Mouse (Mus musculus): Measurements from ENCODE around the gene Hace1. TPM values are rescaled to one million over a fixed set of nuclear protein-coding genes. Genes with fewer than 3 reads are reported as not detected.

Gene Hace1
- polyA plus RNA-seq, 1 experiment from 2014 or later = 30.0 TPM

- 86% methylated on average over 3 of the region's 3 CpGs for WGBS
- Histone ChIP-seq H3K27me3 (replicated peaks; ENCODE audit: control insufficient read depth, insufficient read depth, low read length) (no peaks in the 10 kb centered on the region), H3K27ac (ENCODE audit: low read depth, low read length) (no peak overlapping the region), H3K4me1 (replicated peaks; ENCODE audit: control insufficient read depth, insufficient read depth, low read length) (no peaks in the 10 kb centered on the region), H3K4me2 (no peak overlapping the region), H3K9ac (ENCODE audit: low read depth, low read length) (no peak overlapping the region), H3K4me3 (ENCODE audit: low read depth, low read length) (no peak overlapping the region), H3K9me3 (ENCODE audit: control insufficient read depth, low read length) (peaks cover 3% of the 10 kb centered on the region; the same call in 1 of the 2 replicates), H3K36me3 (ENCODE audit: control insufficient read depth, insufficient read depth, low read length) (peaks cover 13% of the 10 kb centered on the region)
- DNase-seq (ENCODE audit: low spot score) (no peak), ATAC-seq (replicated peaks; ENCODE audit: low FRiP score) (no peak)
Measured at GRCm38 (mm10) chr10:45605853-45606252, 28.2 kb downstream of the Hace1 start.

DNA sequence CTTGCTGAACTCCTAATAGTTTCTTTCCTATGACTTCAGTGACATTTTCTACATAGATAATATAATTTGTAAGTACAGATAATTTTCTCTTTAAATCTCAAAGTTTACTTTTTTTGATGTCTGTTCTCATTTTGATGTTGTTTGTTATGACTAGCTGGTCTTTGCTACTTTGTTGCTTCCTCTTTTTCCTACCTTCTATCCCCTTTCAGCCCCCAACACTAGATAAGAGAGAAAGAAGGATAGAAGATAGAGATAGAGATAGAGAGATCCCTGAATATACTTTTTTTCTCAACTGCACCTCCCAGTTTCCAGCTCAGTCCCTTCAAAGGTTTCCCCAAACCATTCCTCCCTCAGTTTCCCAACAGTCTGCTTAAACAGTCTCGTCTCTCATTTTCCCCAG, 33.1 kb downstream of the Hace1 start:
- H3K9me3 ChIP-seq (ENCODE audit: control insufficient read depth, low read length) = peaks cover 3% of the 10 kb centered on the region; the same call in 1 of the 2 replicates
- H3K4me1 ChIP-seq (replicated peaks; ENCODE audit: control insufficient read depth, insufficient read depth, low read length) = no peaks in the 10 kb centered on the region
- no peak overlapping the region for H3K4me2 ChIP-seq
- no peak overlapping the region for H3K27ac ChIP-seq (ENCODE audit: low read depth, low read length)
- no peak overlapping the region for H3K9ac ChIP-seq (ENCODE audit: low read depth, low read length)
- H3K36me3 ChIP-seq (ENCODE audit: control insufficient read depth, insufficient read depth, low read length) = peaks cover 12% of the 10 kb centered on the region
- no peaks in the 10 kb centered on the region for H3K27me3 ChIP-seq (replicated peaks; ENCODE audit: control insufficient read depth, insufficient read depth, low read length)
- no peak for ATAC-seq (replicated peaks; ENCODE audit: low FRiP score)
- 92% methylated on average over 1 of the region's 1 CpGs for WGBS
- no peak for DNase-seq (ENCODE audit: low spot score)
- no peak overlapping the region for H3K4me3 ChIP-seq (ENCODE audit: low read depth, low read length)

GRCm38 (mm10) chr10:45616012-45616411, 38.4 kb downstream of the Hace1 start:
- no peaks in the 10 kb centered on the region for H3K27me3 ChIP-seq (replicated peaks; ENCODE audit: control insufficient read depth, insufficient read depth, low read length)
- WGBS = 93% methylated on average over 5 of the region's 5 CpGs

DNA sequence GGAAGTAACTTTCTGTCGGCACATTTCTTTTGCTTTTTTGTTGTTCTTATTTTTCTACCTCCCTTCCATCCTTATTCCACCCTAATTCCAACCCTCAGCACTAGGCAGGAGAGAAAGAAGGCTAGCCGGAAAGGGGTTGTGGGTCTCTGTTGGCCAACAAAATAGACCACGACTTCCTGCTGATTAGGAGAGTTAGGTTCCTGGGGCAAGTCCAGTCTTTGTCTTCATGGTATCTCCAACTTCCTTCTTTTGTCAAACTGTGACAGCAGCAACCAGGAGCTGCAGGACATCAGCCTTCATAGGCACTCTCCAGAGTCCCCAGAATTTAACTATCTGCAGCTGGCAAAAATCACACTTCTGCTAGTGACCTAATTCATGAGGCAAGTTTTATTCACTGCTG, 41.4 kb downstream of the Hace1 start:
- Histone ChIP-seq H3K36me3 (ENCODE audit: control insufficient read depth, insufficient read depth, low read length) (no peaks in the 10 kb centered on the region), H3K4me2 (no peak overlapping the region), H3K4me1 (replicated peaks; ENCODE audit: control insufficient read depth, insufficient read depth, low read length) (no peaks in the 10 kb centered on the region), H3K4me3 (ENCODE audit: low read depth, low read length) (no peak overlapping the region), H3K9me3 (ENCODE audit: control insufficient read depth, low read length) (no peaks in the 10 kb centered on the region), H3K9ac (ENCODE audit: low read depth, low read length) (no peak overlapping the region), H3K27me3 (replicated peaks; ENCODE audit: control insufficient read depth, insufficient read depth, low read length) (no peaks in the 10 kb centered on the region), H3K27ac (ENCODE audit: low read depth, low read length) (no peak overlapping the region)
- 41% methylated on average over 3 of the region's 3 CpGs for WGBS
- ATAC-seq (replicated peaks; ENCODE audit: low FRiP score) (no peak), DNase-seq (ENCODE audit: low spot score) (no peak)

More at GRCm38 (mm10) chr10:45616012-45616411, 38.4 kb downstream of the Hace1 start:
- ATAC-seq (replicated peaks; ENCODE audit: low FRiP score) = no peak
- no peak overlapping the region for H3K4me2 ChIP-seq
- no peak for DNase-seq (ENCODE audit: low spot score)
- no peak overlapping the region for H3K27ac ChIP-seq (ENCODE audit: low read depth, low read length)
- H3K4me3 ChIP-seq (ENCODE audit: low read depth, low read length) = no peak overlapping the region
- no peak overlapping the region for H3K9ac ChIP-seq (ENCODE audit: low read depth, low read length)
- H3K4me1 ChIP-seq (replicated peaks; ENCODE audit: control insufficient read depth, insufficient read depth, low read length) = no peaks in the 10 kb centered on the region
- H3K36me3 ChIP-seq (ENCODE audit: control insufficient read depth, insufficient read depth, low read length) = no peaks in the 10 kb centered on the region
- no peaks in the 10 kb centered on the region for H3K9me3 ChIP-seq (ENCODE audit: control insufficient read depth, low read length)

- 78% methylated on average over 3 of the region's 3 CpGs for WGBS
- H3K4me3 ChIP-seq (ENCODE audit: low read depth, low read length) = no peak overlapping the region
- no peak overlapping the region for H3K4me2 ChIP-seq
- no peak for ATAC-seq (replicated peaks; ENCODE audit: low FRiP score)
- no peaks in the 10 kb centered on the region for H3K27me3 ChIP-seq (replicated peaks; ENCODE audit: control insufficient read depth, insufficient read depth, low read length)
- no peaks in the 10 kb centered on the region for H3K9me3 ChIP-seq (ENCODE audit: control insufficient read depth, low read length)
- no peak overlapping the region for H3K27ac ChIP-seq (ENCODE audit: low read depth, low read length)
- no peaks in the 10 kb centered on the region; the same call in 1 of the 2 replicates for H3K4me1 ChIP-seq (replicated peaks; ENCODE audit: control insufficient read depth, insufficient read depth, low read length)
- DNase-seq (ENCODE audit: low spot score) = no peak
- H3K36me3 ChIP-seq (ENCODE audit: control insufficient read depth, insufficient read depth, low read length) = no peaks in the 10 kb centered on the region
- H3K9ac ChIP-seq (ENCODE audit: low read depth, low read length) = no peak overlapping the region
Measured at GRCm38 (mm10) chr10:45631995-45632394, 54.4 kb downstream of the Hace1 start.

DNA sequence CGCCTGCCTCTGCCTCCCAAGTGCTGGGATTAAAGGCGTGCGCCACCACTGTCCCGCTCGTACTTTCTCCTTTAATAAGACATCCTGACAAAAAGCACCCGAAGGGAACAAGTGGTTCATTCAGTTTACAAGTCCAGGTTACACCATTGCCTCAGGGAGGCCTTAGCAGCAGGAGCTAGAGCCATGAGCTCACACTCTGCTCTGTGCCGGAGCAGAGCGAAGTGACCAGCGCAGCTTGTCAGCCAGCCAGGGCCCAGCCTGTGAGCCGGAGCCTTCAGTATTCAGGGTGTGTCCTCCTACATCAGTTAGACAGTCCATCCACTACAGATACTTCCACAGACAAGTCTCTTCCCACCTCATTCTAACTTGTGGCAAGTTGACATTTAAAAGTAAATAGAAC, 55.0 kb downstream of the Hace1 start:
- Histone ChIP-seq H3K9me3 (ENCODE audit: control insufficient read depth, low read length) (no peaks in the 10 kb centered on the region), H3K4me1 (replicated peaks; ENCODE audit: control insufficient read depth, insufficient read depth, low read length) (no peaks in the 10 kb centered on the region; the same call in 1 of the 2 replicates), H3K27me3 (replicated peaks; ENCODE audit: control insufficient read depth, insufficient read depth, low read length) (no peaks in the 10 kb centered on the region), H3K4me2 (no peak overlapping the region), H3K27ac (ENCODE audit: low read depth, low read length) (no peak overlapping the region), H3K36me3 (ENCODE audit: control insufficient read depth, insufficient read depth, low read length) (no peaks in the 10 kb centered on the region), H3K4me3 (ENCODE audit: low read depth, low read length) (no peak overlapping the region), H3K9ac (ENCODE audit: low read depth, low read length) (no peak overlapping the region)
- no peak for DNase-seq (ENCODE audit: low spot score)
- 94% methylated on average over 10 of the region's 10 CpGs for WGBS
- ATAC-seq (replicated peaks; ENCODE audit: low FRiP score) = no peak

DNA sequence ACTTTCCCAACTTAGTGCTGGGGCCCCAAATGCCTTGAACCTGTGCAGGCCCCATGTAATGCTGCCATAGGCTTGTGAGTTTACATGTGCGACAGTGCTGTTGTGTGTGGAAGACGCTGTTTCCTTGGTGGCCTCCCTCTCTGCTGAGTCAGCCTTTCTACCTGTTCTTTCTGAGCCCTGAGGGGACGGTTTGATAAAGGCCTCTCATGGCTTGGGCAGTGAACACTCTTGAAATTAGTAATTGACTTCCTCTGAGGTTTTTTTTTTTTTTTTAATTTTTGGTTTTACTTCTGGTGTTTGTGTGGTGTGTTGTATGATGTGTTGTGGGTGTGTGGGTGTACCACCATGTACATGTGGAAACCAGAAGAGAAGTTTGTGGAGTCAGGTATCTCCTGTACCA, 57.6 kb downstream of the Hace1 start:
- no peak for ATAC-seq (replicated peaks; ENCODE audit: low FRiP score)
- DNase-seq (ENCODE audit: low spot score) = no peak
- Histone ChIP-seq H3K4me3 (ENCODE audit: low read depth, low read length) (no peak overlapping the region), H3K9ac (ENCODE audit: low read depth, low read length) (no peak overlapping the region), H3K4me2 (no peak overlapping the region), H3K4me1 (replicated peaks; ENCODE audit: control insufficient read depth, insufficient read depth, low read length) (no peaks in the 10 kb centered on the region; the same call in 1 of the 2 replicates), H3K27ac (ENCODE audit: low read depth, low read length) (no peak overlapping the region), H3K27me3 (replicated peaks; ENCODE audit: control insufficient read depth, insufficient read depth, low read length) (no peaks in the 10 kb centered on the region), H3K36me3 (ENCODE audit: control insufficient read depth, insufficient read depth, low read length) (no peaks in the 10 kb centered on the region; the same call in 1 of the 2 replicates), H3K9me3 (ENCODE audit: control insufficient read depth, low read length) (no peaks in the 10 kb centered on the region)
- 69% methylated on average over 3 of the region's 3 CpGs for WGBS

DNA sequence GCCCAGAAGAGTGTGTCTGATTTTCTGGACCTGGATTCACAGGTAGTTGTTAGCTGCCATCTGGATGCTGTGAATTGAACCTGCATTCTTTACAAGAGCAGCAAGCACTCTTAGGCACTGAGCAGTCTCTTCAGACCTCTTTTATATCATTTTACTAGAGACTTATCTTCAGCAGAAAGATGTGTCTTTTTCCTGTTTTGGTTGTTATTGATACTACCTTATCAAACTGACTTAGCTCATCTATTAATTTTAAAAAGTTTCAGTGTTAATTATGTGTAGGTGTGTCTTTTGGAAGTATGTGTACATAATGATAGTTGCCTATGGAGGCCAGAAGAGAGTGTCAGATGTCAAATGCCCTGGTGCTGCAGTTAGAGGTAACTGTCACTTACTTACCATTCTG, 62.1 kb downstream of the Hace1 start:
- no peaks in the 10 kb centered on the region; the same call in 1 of the 2 replicates for H3K36me3 ChIP-seq (ENCODE audit: control insufficient read depth, insufficient read depth, low read length)
- no peaks in the 10 kb centered on the region for H3K4me1 ChIP-seq (replicated peaks; ENCODE audit: control insufficient read depth, insufficient read depth, low read length)
- H3K27me3 ChIP-seq (replicated peaks; ENCODE audit: control insufficient read depth, insufficient read depth, low read length) = no peaks in the 10 kb centered on the region
- no peak for DNase-seq (ENCODE audit: low spot score)
- H3K4me3 ChIP-seq (ENCODE audit: low read depth, low read length) = no peak overlapping the region
- no peaks in the 10 kb centered on the region for H3K9me3 ChIP-seq (ENCODE audit: control insufficient read depth, low read length)
- no peak overlapping the region for H3K4me2 ChIP-seq
- H3K27ac ChIP-seq (ENCODE audit: low read depth, low read length) = no peak overlapping the region
- no peak overlapping the region for H3K9ac ChIP-seq (ENCODE audit: low read depth, low read length)
- no peak for ATAC-seq (replicated peaks; ENCODE audit: low FRiP score)

DNA sequence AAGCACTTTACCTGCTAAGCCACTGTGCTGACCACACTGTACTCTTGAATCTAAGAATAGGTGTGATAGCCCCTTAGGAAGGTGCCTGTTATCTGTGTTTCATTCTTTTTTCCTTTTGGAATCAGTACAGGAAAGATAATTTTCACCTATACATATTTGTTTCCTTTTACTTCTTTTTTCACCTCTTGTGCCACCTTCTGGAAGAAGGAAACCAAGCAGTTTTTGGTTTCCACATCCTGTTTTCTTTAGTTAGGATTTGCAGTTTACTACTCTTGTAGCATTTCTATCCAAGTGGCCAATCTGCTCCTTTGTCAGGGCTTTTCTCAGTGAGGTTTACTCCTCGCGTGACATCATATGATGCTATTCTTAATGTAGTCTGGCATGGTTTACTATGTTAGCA, 76.4 kb downstream of the Hace1 start:
- Histone ChIP-seq H3K36me3 (ENCODE audit: control insufficient read depth, insufficient read depth, low read length) (no peaks in the 10 kb centered on the region), H3K4me2 (no peak overlapping the region), H3K9me3 (ENCODE audit: control insufficient read depth, low read length) (no peaks in the 10 kb centered on the region), H3K4me3 (ENCODE audit: low read depth, low read length) (no peak overlapping the region), H3K27me3 (replicated peaks; ENCODE audit: control insufficient read depth, insufficient read depth, low read length) (no peaks in the 10 kb centered on the region), H3K27ac (ENCODE audit: low read depth, low read length) (no peak overlapping the region), H3K9ac (ENCODE audit: low read depth, low read length) (no peak overlapping the region), H3K4me1 (replicated peaks; ENCODE audit: control insufficient read depth, insufficient read depth, low read length) (no peaks in the 10 kb centered on the region)
- 94% methylated on average over 2 of the region's 2 CpGs for WGBS
- DNase-seq (ENCODE audit: low spot score) (no peak), ATAC-seq (replicated peaks; ENCODE audit: low FRiP score) (no peak)

Data from liver, embryonic 11.5 days (tissue).